Mouse (Mus musculus): Measurements from ENCODE around the gene Fbxw10. TPM values are rescaled to one million over a fixed set of nuclear protein-coding genes. Genes with fewer than 3 reads are reported as not detected.
A peak's percentile ranks its signal among the peaks of the same experiment; 100 is the strongest.

The Fbxw10 gene
- total and polyA plus RNA-seq, 2 experiments from 2014 or later, result 0.36 to 0.37 TPM

DNA sequence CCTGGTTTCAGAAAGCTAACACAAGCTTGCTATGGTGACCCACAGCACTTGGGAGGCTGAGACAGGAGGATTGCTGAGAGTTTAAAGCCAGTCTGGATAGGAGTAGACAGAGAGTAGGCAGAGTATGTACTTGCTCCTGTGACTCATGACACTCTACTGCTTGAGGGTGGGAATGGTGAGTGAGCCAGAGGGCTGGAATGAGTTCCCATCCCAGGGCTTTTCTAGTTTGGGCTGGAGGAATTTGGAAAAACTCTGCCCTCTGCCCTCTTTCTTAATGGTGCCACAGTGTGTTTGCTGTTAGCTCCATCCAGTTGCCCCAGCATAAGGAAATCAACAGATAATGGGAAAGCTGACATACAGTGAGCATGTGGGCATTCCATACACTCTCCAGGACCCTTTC, 15.0 kb upstream of the Fbxw10 start:
- Histone ChIP-seq H3K27me3 (ENCODE audit: insufficient read depth, low read length) (no peaks in the 10 kb centered on the region), H3K4me3 (ENCODE audit: low read length) (no peak overlapping the region), H3K4me1 (ENCODE audit: insufficient read depth, low read length) (no peaks in the 10 kb centered on the region), H3K9ac (replicated peaks; ENCODE audit: low read length) (no peak overlapping the region), H3K4me2 (ENCODE audit: low read depth, low read length) (no peak overlapping the region), H3K9me3 (ENCODE audit: low read length) (no peaks in the 10 kb centered on the region), H3K36me3 (ENCODE audit: insufficient read depth, low read length) (no peaks in the 10 kb centered on the region), H3K27ac (no peak overlapping the region)
- ATAC-seq, result no peak
- no peak for DNase-seq (ENCODE audit: low spot score)
- TF ChIP-seq CTCF (IDR thresholded peaks at IDR 0.05; ENCODE audit: low read depth), result no peak

DNA sequence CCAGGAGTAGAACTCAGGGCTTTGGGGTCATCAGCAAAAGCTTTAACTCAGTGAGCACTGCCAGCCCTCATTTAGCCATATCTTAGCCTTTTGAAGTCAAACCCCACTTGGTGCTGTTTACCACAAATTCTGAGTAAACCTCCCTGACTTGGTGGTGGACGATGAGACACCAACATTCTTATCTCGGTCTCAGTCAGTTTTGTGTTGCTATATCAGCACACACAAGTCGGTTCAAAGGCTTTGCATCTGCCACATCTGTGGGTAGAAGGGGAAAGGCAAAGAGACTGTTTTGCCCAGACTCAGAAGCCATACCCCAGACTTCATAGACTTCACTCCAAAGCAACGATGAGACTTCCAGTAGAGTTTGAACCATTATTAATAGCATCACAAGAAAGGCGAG, 2.3 kb upstream of the Fbxw10 start:
- H3K36me3 ChIP-seq (ENCODE audit: insufficient read depth, low read length), result no peaks in the 10 kb centered on the region
- no peak overlapping the region for H3K4me2 ChIP-seq (ENCODE audit: low read depth, low read length)
- no peak overlapping the region for H3K4me3 ChIP-seq (ENCODE audit: low read length)
- WGBS, result 91% methylated on average over 5 of the region's 5 CpGs
- no peak for ATAC-seq
- H3K27me3 ChIP-seq (ENCODE audit: insufficient read depth, low read length), result no peaks in the 10 kb centered on the region
- H3K9ac ChIP-seq (replicated peaks; ENCODE audit: low read length), result no peak overlapping the region
- H3K9me3 ChIP-seq (ENCODE audit: low read length), result no peaks in the 10 kb centered on the region
- no peak overlapping the region for H3K27ac ChIP-seq
- H3K4me1 ChIP-seq (ENCODE audit: insufficient read depth, low read length), result no peaks in the 10 kb centered on the region
- TF ChIP-seq CTCF (IDR thresholded peaks at IDR 0.05; ENCODE audit: low read depth), result no peak
- DNase-seq (ENCODE audit: low spot score), result no peak

DNA sequence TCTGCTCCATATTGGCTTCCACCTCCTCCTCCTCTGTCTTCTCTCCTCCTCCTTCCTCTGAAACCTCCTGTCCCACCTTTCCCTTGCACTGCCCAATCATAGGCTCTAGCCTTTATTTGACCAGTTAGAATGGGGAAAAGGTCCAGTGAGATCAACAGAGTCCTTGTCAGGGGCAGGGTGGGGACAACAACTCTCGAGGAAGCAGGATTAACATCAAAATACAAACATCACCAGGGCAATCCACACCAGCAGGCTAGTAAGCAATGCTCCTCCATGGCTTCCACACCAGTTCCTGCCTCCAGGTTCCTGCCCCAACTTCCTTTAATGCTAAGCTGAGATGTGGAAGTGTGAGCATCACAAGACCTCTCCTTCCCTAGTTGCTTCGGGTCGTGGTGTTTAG, 1.1 kb upstream of the Fbxw10 start:
- 70% methylated on average over 3 of the region's 3 CpGs for WGBS
- no peak for ATAC-seq
- Histone ChIP-seq H3K27me3 (ENCODE audit: insufficient read depth, low read length) (no peaks in the 10 kb centered on the region), H3K4me1 (ENCODE audit: insufficient read depth, low read length) (no peaks in the 10 kb centered on the region), H3K27ac (no peak overlapping the region), H3K9me3 (ENCODE audit: low read length) (no peaks in the 10 kb centered on the region), H3K36me3 (ENCODE audit: insufficient read depth, low read length) (no peaks in the 10 kb centered on the region), H3K4me2 (ENCODE audit: low read depth, low read length) (no peak overlapping the region), H3K4me3 (ENCODE audit: low read length) (no peak overlapping the region), H3K9ac (replicated peaks; ENCODE audit: low read length) (no peak overlapping the region)
- DNase-seq (ENCODE audit: low spot score), result no peak
- TF ChIP-seq CTCF (IDR thresholded peaks at IDR 0.05; ENCODE audit: low read depth), result no peak

DNA sequence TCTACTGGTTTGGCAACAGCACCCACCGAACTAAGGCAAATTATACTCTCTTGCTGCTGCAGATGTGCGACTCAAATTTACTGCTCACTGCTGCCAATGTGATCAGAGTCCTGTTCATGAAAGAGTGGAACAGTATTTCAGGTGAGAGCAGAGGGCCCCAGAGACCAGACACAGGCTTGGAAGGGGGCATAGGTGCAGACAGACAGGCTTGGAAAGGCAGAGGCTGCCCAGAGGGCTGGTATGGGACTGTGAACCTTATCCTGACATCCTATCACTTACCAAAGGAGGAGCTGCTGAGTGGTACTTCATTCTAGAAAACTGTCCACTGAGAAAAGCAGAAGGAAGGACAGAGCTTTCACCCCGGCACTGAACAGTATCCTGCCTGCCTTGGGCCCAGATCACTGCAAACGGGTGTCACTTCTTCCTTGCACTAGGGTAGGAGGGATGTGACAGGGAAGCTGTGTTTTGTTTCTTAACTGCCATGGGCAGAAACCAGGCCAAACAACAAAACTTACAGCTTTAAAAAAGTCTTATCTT, 854 bp downstream of the Fbxw10 start:
- 66% methylated on average over 4 of the region's 4 CpGs for WGBS
- ATAC-seq, result no peak

DNA sequence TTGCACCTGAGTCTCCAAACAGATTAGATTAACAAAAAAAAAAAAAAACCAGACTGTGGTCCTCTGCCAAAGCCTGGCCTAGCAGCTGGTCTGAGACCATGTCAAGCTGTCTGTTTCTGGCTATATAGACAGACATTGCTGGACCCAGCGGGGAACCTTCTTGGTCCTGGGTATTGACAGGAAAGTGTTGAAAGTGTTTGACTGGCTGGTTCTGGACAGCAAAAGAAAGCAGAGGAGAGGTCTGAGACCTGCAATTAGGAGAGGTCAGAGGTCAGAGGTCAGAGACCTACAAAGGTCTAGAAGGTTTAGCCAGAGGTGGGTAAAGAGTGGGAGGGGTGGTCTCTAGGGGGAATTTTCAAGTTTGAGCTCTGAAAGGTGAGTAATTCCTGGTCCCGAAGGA, 1.4 kb downstream of the Fbxw10 start:
- 52% methylated on average over 2 of the region's 2 CpGs for WGBS
- ATAC-seq, result no peak
- no peak overlapping the region for H3K4me2 ChIP-seq (ENCODE audit: low read depth, low read length)
- no peak for TF ChIP-seq CTCF (IDR thresholded peaks at IDR 0.05; ENCODE audit: low read depth)
- H3K9me3 ChIP-seq (ENCODE audit: low read length), result no peaks in the 10 kb centered on the region
- no peak overlapping the region for H3K4me3 ChIP-seq (ENCODE audit: low read length)
- H3K4me1 ChIP-seq (ENCODE audit: insufficient read depth, low read length), result no peaks in the 10 kb centered on the region
- no peaks in the 10 kb centered on the region for H3K27me3 ChIP-seq (ENCODE audit: insufficient read depth, low read length)
- H3K27ac ChIP-seq, result no peak overlapping the region
- peak; percentile 25 for DNase-seq (ENCODE audit: low spot score)
- H3K36me3 ChIP-seq (ENCODE audit: insufficient read depth, low read length), result no peaks in the 10 kb centered on the region
- H3K9ac ChIP-seq (replicated peaks; ENCODE audit: low read length), result no peak overlapping the region

More for the DNA sequence above, 854 bp downstream of the Fbxw10 start:
- TF ChIP-seq CTCF (IDR thresholded peaks at IDR 0.05; ENCODE audit: low read depth), result no peak
- no peak overlapping the region for H3K4me2 ChIP-seq (ENCODE audit: low read depth, low read length)
- no peak overlapping the region for H3K4me3 ChIP-seq (ENCODE audit: low read length)
- H3K27me3 ChIP-seq (ENCODE audit: insufficient read depth, low read length), result no peaks in the 10 kb centered on the region
- H3K9me3 ChIP-seq (ENCODE audit: low read length), result no peaks in the 10 kb centered on the region
- H3K36me3 ChIP-seq (ENCODE audit: insufficient read depth, low read length), result no peaks in the 10 kb centered on the region
- no peaks in the 10 kb centered on the region for H3K4me1 ChIP-seq (ENCODE audit: insufficient read depth, low read length)
- no peak overlapping the region for H3K27ac ChIP-seq
- DNase-seq (ENCODE audit: low spot score), result no peak
- no peak overlapping the region for H3K9ac ChIP-seq (replicated peaks; ENCODE audit: low read length)

DNA sequence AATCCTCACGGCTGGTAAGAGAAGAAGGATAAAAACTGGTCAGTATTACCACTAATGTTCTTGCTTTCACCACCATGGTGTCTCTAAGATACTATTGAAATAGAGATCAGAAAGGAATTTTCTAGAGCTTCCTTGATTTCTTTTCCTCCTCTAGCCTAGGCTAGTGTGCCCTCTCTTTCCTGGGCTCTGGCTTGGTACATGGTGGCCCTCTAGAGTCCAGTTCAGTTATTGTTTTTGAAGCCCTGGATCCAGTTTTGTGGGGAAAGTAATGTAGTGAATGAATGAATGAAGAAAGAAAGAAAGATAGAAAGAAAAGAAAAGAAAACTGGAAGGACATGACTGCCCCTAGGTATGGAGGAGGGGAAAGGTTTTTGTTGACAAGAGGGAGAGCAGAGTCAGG, 4.3 kb downstream of the Fbxw10 start:
- no peak overlapping the region for H3K27ac ChIP-seq
- peak; percentile 50 for TF ChIP-seq CTCF (IDR thresholded peaks at IDR 0.05; ENCODE audit: low read depth)
- H3K4me3 ChIP-seq (ENCODE audit: low read length), result no peak overlapping the region
- H3K4me1 ChIP-seq (ENCODE audit: insufficient read depth, low read length), result no peaks in the 10 kb centered on the region
- no peak overlapping the region for H3K4me2 ChIP-seq (ENCODE audit: low read depth, low read length)
- no peaks in the 10 kb centered on the region for H3K36me3 ChIP-seq (ENCODE audit: insufficient read depth, low read length)
- 61% methylated on average over 1 of the region's 1 CpGs for WGBS
- peak; percentile 28 for DNase-seq (ENCODE audit: low spot score)
- no peak overlapping the region for H3K9ac ChIP-seq (replicated peaks; ENCODE audit: low read length)
- no peaks in the 10 kb centered on the region for H3K27me3 ChIP-seq (ENCODE audit: insufficient read depth, low read length)
- no peaks in the 10 kb centered on the region for H3K9me3 ChIP-seq (ENCODE audit: low read length)
- no peak for ATAC-seq

DNA sequence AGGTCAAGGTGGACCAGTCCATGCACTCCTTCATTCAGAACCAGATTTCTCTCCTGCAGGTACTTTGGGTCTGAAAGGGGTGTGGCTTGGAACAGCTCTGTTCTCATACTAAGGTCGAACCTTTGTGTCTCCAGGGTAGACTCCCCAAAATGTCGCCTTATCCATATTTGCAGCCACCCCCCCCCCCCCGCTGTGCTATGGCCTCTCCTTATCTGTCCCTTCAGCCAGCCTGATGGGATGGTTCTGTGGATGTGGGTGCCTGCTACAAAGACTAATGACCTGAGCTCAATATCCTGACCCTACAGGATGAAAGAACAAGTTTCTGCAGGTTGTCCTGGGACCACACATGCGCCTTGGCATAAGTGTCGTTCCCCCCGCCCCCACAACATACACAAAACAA, 6.5 kb downstream of the Fbxw10 start:
- no peaks in the 10 kb centered on the region for H3K4me1 ChIP-seq (ENCODE audit: insufficient read depth, low read length)
- H3K9ac ChIP-seq (replicated peaks; ENCODE audit: low read length), result no peak overlapping the region
- H3K4me3 ChIP-seq (ENCODE audit: low read length), result no peak overlapping the region
- no peak overlapping the region for H3K4me2 ChIP-seq (ENCODE audit: low read depth, low read length)
- H3K36me3 ChIP-seq (ENCODE audit: insufficient read depth, low read length), result no peaks in the 10 kb centered on the region
- no peak for ATAC-seq
- H3K9me3 ChIP-seq (ENCODE audit: low read length), result no peaks in the 10 kb centered on the region
- H3K27ac ChIP-seq, result no peak overlapping the region
- DNase-seq (ENCODE audit: low spot score), result no peak
- 86% methylated on average over 6 of the region's 6 CpGs for WGBS
- no peaks in the 10 kb centered on the region for H3K27me3 ChIP-seq (ENCODE audit: insufficient read depth, low read length)
- no peak for TF ChIP-seq CTCF (IDR thresholded peaks at IDR 0.05; ENCODE audit: low read depth)
